Mouse (Mus musculus) neural tube, embryonic 14.5 days (tissue): ENCODE data around the gene Ninl. TPM values are rescaled to one million over a fixed set of nuclear protein-coding genes. Genes with fewer than 3 reads are reported as not detected.
"Not testable (repeated sequence)": the region's sequence is repeated elsewhere in the genome, so short reads cannot be mapped to it uniquely, and the experiment has no call there.

ENCODE experiments used
- ATAC-seq: fragments of 200-750 bp; cut with Nextera tagmentation; 2 replicates; pipeline ENCODE4 v1.8.0; 2017; ENCODE audit warnings: low read depth, mild to moderate bottlenecking, moderate TSS enrichment, moderate library complexity
- H3K27ac ChIP-seq: fragments of 300-500 bp; sonication (generic); 2 replicates; pipeline ENCODE4 v1.5.1; 2014; ENCODE audit warnings: low read depth, mild to moderate bottlenecking, control low read depth, low read length, moderate library complexity, mixed read lengths
- H3K27me3 ChIP-seq: fragments of 300-500 bp; sonication (generic); 2 replicates; pipeline ENCODE4 v1.6.1; 2014; ENCODE audit warnings: low read length; ENCODE audit not compliant: control insufficient read depth, insufficient read depth
- H3K36me3 ChIP-seq: fragments of 300-500 bp; sonication (generic); 2 replicates; pipeline ENCODE4 v1.6.1; 2014; ENCODE audit warnings: low read length, mixed read lengths; ENCODE audit not compliant: control insufficient read depth, insufficient read depth
- H3K4me1 ChIP-seq: fragments of 300-500 bp; sonication (generic); 2 replicates; pipeline ENCODE4 v1.6.1; 2014; ENCODE audit warnings: low read length; ENCODE audit not compliant: control insufficient read depth, insufficient read depth
- H3K4me2 ChIP-seq: fragments of 300-500 bp; sonication (generic); 2 replicates; pipeline ENCODE4 v1.6.1; 2014; ENCODE audit warnings: mild to moderate bottlenecking, low read depth, low read length, control low read depth
- H3K4me3 ChIP-seq: fragments of 300-500 bp; sonication (generic); 2 replicates; pipeline ENCODE4 v1.5.1; 2014; ENCODE audit warnings: low read depth, low read length, control low read depth, mixed read lengths
- H3K9ac ChIP-seq: fragments of 300-500 bp; sonication (generic); replicated peaks from 2 replicates; pipeline ENCODE4 v1.6.1; 2014; ENCODE audit warnings: low read depth, mild to moderate bottlenecking, control low read depth, low read length, mixed read lengths
- H3K9me3 ChIP-seq: fragments of 300-500 bp; sonication (generic); 2 replicates; pipeline ENCODE4 v1.6.1; 2016; ENCODE audit warnings: low read length; ENCODE audit not compliant: control insufficient read depth
- WGBS: fragments of 180-500 bp; shearing (Covaris S2); extraction: QIAGEN DNeasy Blood & Tissue Kit; methylation state at CpG from one replicate; pipeline ENCODE4 v1.1.7; 2014; 5-methylcytosine and 5-hydroxymethylcytosine counted together
- polyA plus RNA-seq: library from polyadenylated mRNA; unstranded; fragments of >200 nt; fragmentation: Nextera tagmentation; extraction: Ambion mirVana; gene quantifications from 2 replicates; pipeline ENCODE4 v1.2.1, GENCODE M21; 2014

Ninl gene
- polyA plus RNA-seq, 1 experiment from 2014 or later: 4.7 TPM

DNA sequence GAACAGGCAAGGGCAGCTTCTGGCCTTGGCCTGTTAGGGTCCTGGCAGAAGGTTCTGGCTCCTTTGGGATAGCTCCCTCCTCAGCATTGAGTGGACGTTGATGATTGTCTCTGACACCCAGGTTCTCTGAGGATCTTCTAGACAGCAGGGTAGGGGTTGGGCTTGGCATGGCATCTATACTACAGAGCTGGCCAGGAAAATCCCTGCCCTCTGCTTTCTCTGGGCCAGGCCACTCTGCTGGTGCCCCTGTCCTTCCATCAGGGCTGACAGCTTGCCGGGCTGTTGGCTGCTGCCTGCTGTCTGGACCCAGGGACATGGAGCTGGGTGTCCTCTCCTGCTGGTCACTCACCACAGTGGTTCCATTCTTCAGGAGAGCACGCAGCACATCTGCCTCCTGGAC is 89.5 kb downstream of the Ninl start:
- Histone ChIP-seq H3K4me2 (no peak overlapping the region), H3K4me3 (no peak overlapping the region), H3K9me3 (no peaks in the 10 kb centered on the region), H3K36me3 (0 out of 2 replicates have a peak, but pooled peaks cover 11% of the 10 kb centered on the region), H3K9ac (no peak overlapping the region), H3K27ac (no peak overlapping the region), H3K27me3 (no peaks in the 10 kb centered on the region), H3K4me1 (no peaks in the 10 kb centered on the region)
- WGBS: 96% methylated on average over 3 of the region's 3 CpGs
- no peak for ATAC-seq

DNA sequence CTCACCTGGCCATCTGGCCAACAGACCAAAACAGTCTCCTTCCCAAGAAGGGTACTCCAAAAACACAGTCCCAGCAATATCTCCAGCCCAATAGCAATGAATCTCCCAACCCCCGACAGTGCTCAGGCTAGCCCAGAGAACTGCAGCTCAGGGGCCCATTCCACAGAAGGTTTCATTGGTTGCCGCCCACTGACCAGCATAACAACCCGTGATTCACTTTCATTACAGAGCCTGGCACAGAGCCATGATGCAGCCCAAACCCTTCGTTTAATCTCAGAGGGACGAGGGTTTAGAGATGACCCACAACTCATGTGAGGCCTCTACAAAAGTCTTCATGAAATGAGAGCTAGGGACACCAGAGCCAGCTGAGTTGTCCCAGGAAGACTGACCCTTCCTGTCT is 90.4 kb downstream of the Ninl start:
- Histone ChIP-seq H3K9me3 (no peaks in the 10 kb centered on the region), H3K27me3 (no peaks in the 10 kb centered on the region), H3K4me1 (no peaks in the 10 kb centered on the region), H3K27ac (no peak overlapping the region), H3K4me2 (no peak overlapping the region), H3K36me3 (0 out of 2 replicates have a peak, but pooled peaks cover 11% of the 10 kb centered on the region), H3K9ac (no peak overlapping the region), H3K4me3 (no peak overlapping the region)
- 89% methylated on average over 5 of the region's 5 CpGs for WGBS
- no peak for ATAC-seq

DNA sequence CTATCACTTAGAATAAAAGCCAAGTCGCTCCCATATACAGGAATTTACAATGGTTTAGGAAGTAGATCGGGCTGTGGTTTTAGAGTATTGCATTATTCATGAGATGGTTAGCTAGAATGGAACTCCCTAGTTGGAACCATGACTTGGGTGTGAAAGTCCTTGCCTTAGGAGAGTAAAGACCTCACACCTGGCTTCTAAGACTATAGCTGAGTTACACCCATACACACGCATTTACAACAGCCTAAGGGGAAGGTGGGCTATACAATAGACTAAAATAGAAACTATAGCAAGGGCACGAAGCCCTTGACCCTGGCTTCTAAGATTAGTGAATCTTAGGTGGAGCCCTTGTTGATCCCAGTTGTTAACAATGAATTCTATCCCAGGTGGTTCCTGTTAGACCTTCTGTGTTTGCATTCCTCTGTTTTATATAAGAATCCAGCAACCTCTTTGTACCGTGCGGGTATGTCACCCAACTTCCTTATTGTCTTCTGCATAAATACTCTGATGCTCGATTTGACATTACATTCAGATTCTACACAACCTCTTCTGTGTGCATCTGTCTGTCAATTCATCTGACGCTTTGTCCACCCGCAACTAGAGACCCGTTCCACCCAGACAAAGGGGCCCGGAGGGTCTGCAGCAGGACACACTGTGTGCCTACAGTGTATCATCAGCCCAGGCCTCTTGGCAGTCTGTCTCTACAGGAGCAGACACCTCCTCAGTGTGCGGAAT is 91.1 kb downstream of the Ninl start:
- not testable (repeated sequence) for H3K4me1 ChIP-seq, H3K4me2 ChIP-seq, H3K27ac ChIP-seq, H3K9ac ChIP-seq, H3K27me3 ChIP-seq, H3K9me3 ChIP-seq, H3K4me3 ChIP-seq
- 0 out of 2 replicates have a peak, but pooled peaks have one; percentile 24 for ATAC-seq
- H3K36me3 ChIP-seq: 0 out of 2 replicates have a peak, but pooled peaks cover 11% of the 10 kb centered on the region
- WGBS: 93% methylated on average over 12 of the region's 12 CpGs

GRCm38 (mm10) chr2:150947341-150947740 is 91.8 kb downstream of the Ninl start:
- not testable (repeated sequence) for H3K4me2 ChIP-seq, H3K27me3 ChIP-seq, H3K36me3 ChIP-seq, H3K4me1 ChIP-seq, H3K27ac ChIP-seq, H3K9ac ChIP-seq, H3K4me3 ChIP-seq, H3K9me3 ChIP-seq, ATAC-seq
- 96% methylated on average over 5 of the region's 5 CpGs for WGBS

GRCm38 (mm10) chr2:150944017-150944416 is 95.2 kb downstream of the Ninl start:
- H3K9me3 ChIP-seq: no peaks in the 10 kb centered on the region
- no peaks in the 10 kb centered on the region for H3K27me3 ChIP-seq
- H3K4me3 ChIP-seq: no peak overlapping the region
- no peaks in the 10 kb centered on the region; the same call in 1 of the 2 replicates for H3K36me3 ChIP-seq
- no peaks in the 10 kb centered on the region for H3K4me1 ChIP-seq
- WGBS: 98% methylated on average over 5 of the region's 5 CpGs
- no peak overlapping the region for H3K27ac ChIP-seq
- no peak overlapping the region for H3K9ac ChIP-seq
- H3K4me2 ChIP-seq: no peak overlapping the region
- ATAC-seq: no peak

GRCm38 (mm10) chr2:150934659-150935058 is 104.5 kb downstream of the Ninl start:
- H3K27ac ChIP-seq: no peak overlapping the region
- ATAC-seq: no peak
- no peak overlapping the region for H3K9ac ChIP-seq
- H3K9me3 ChIP-seq: no peaks in the 10 kb centered on the region
- H3K4me2 ChIP-seq: no peak overlapping the region
- no peaks in the 10 kb centered on the region for H3K27me3 ChIP-seq
- H3K4me3 ChIP-seq: no peak overlapping the region
- WGBS: 96% methylated on average over 4 of the region's 4 CpGs
- no peaks in the 10 kb centered on the region for H3K4me1 ChIP-seq
- H3K36me3 ChIP-seq: peaks cover 6% of the 10 kb centered on the region; the same call in 1 of the 2 replicates

- ATAC-seq: no peak
Measured at GRCm38 (mm10) chr2:150933482-150933881, 105.7 kb downstream of the Ninl start.

DNA sequence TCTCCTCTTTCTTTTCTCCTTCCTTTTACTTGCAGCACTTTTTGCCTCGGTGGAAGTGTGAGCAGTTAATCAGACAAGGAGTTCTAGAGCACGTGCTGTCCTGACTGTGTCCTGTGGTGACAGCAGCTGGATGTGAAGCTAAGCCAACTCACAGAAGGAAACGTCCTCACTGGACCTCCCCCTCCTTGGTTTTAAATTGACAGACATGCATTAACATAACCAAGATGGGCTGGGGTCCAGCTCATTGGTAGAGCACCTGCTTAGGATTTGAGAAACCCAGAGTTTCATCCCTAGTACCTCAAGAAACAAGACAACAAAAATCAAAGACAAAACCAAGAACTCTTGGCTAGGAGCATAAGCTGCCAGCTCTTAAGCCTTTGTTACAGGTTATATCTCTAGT is 108.4 kb downstream of the Ninl start:
- Histone ChIP-seq H3K9me3 (no peaks in the 10 kb centered on the region), H3K4me3 (no peak overlapping the region), H3K4me1 (no peaks in the 10 kb centered on the region), H3K36me3 (no peaks in the 10 kb centered on the region; the same call in 1 of the 2 replicates), H3K9ac (no peak overlapping the region), H3K4me2 (no peak overlapping the region), H3K27ac (no peak overlapping the region), H3K27me3 (no peaks in the 10 kb centered on the region)
- ATAC-seq: no peak
- WGBS: 71% methylated on average over 3 of the region's 3 CpGs

More at GRCm38 (mm10) chr2:150933482-150933881, 105.7 kb downstream of the Ninl start:
- Histone ChIP-seq H3K4me3 (no peak overlapping the region), H3K4me2 (no peak overlapping the region), H3K36me3 (peaks cover 6% of the 10 kb centered on the region; the same call in 1 of the 2 replicates), H3K27ac (no peak overlapping the region), H3K4me1 (no peaks in the 10 kb centered on the region), H3K9me3 (no peaks in the 10 kb centered on the region), H3K9ac (no peak overlapping the region), H3K27me3 (no peaks in the 10 kb centered on the region)
- WGBS: 83% methylated on average over 19 of the region's 19 CpGs

DNA sequence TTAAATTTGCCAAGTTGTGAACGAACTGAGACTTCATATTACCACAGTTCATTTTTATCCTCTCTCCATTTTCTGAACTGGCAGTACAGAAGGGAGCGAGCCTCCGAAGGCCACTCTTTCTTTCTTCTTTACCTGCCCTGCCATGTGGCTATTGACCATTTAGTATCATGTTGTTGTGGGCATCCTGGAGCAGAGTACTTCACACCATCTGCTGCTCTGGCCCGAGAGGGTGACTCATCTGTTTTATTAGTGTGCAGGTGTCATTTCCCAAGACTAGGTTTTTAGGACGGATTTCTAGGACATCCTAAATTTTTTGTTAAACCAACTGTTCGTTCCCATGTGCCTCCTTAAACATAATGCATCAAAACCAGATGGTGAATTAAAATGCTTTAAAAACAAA is 110.0 kb downstream of the Ninl start:
- Histone ChIP-seq H3K9me3 (no peaks in the 10 kb centered on the region), H3K27me3 (no peaks in the 10 kb centered on the region), H3K9ac (no peak overlapping the region), H3K36me3 (no peaks in the 10 kb centered on the region; the same call in 1 of the 2 replicates), H3K27ac (no peak overlapping the region), H3K4me3 (no peak overlapping the region), H3K4me1 (no peaks in the 10 kb centered on the region), H3K4me2 (no peak overlapping the region)
- 84% methylated on average over 6 of the region's 6 CpGs for WGBS
- ATAC-seq: no peak
